Mouse (Mus musculus) myocyte (in vitro differentiated cells): ENCODE results near the gene Tmem63b.

Experiments used
- CEBPB ChIP-seq: IDR thresholded peaks from 2 replicates; pipeline ENCODE4 v1.6.1; 2011; ENCODE audit warnings: mild to moderate bottlenecking, moderate library complexity; ENCODE audit not compliant: poor library complexity, insufficient read depth, severe bottlenecking
- E2F4 ChIP-seq: IDR thresholded peaks from one replicate; pipeline ENCODE4 v1.6.1; 2011; ENCODE audit warnings: mild to moderate bottlenecking, control low read depth, moderate library complexity; ENCODE audit not compliant: insufficient read depth
- MAX ChIP-seq: IDR thresholded peaks from one replicate; pipeline ENCODE4 v1.6.1; 2011; ENCODE audit warnings: low read depth, mild to moderate bottlenecking, control low read depth
- MYOD1 ChIP-seq, 3 experiments: IDR thresholded peaks; one replicate each; pipeline ENCODE4 v1.6.1; 2011; ENCODE audit warnings: control low read depth in 2 of 3, low read depth in 2 of 3, mild to moderate bottlenecking in 2 of 3, moderate library complexity in 1 of 3; ENCODE audit not compliant: insufficient read length in 2 of 3, control insufficient read depth in 1 of 3
- MYOG ChIP-seq, 3 experiments: IDR thresholded peaks; one replicate each; pipeline ENCODE4 v1.6.1; 2011; ENCODE audit warnings: control low read depth in 2 of 3, low read depth in 2 of 3, mild to moderate bottlenecking in 2 of 3; ENCODE audit not compliant: insufficient read length in 2 of 3, control insufficient read depth in 1 of 3, insufficient read depth in 1 of 3
- POLR2A ChIP-seq: IDR thresholded peaks from one replicate; pipeline ENCODE4 v1.6.1; 2011; ENCODE audit warnings: low read depth, mild to moderate bottlenecking, control low read depth, moderate library complexity; ENCODE audit not compliant: insufficient read length
- POLR2AphosphoS2 ChIP-seq: IDR thresholded peaks from one replicate; pipeline ENCODE4 v1.6.1; 2011; ENCODE audit warnings: low read depth, control low read depth; ENCODE audit not compliant: insufficient read length
- REST ChIP-seq: IDR thresholded peaks from one replicate; pipeline ENCODE4 v1.6.1; 2011; ENCODE audit warnings: mild to moderate bottlenecking, control low read depth, moderate library complexity; ENCODE audit not compliant: insufficient read depth, insufficient read length
- SRF ChIP-seq: IDR thresholded peaks from one replicate; pipeline ENCODE4 v1.6.1; 2011; ENCODE audit warnings: low read depth; ENCODE audit not compliant: control insufficient read depth, insufficient read length
- TCF12 ChIP-seq: IDR thresholded peaks from one replicate; pipeline ENCODE4 v1.6.1; 2011; ENCODE audit warnings: mild to moderate bottlenecking, control low read depth; ENCODE audit not compliant: poor library complexity, insufficient read depth, severe bottlenecking
- TCF3 ChIP-seq: IDR thresholded peaks from one replicate; pipeline ENCODE4 v1.6.1; 2011; ENCODE audit warnings: low read depth, control low read depth; ENCODE audit not compliant: insufficient read length
- USF1 ChIP-seq: IDR thresholded peaks from one replicate; pipeline ENCODE4 v1.6.1; 2011; ENCODE audit warnings: low read depth, mild to moderate bottlenecking, control low read depth, moderate library complexity

GRCm38 (mm10) chr17:45723732-45724573 is 37.2 kb upstream of the Tmem63b start:
- TF ChIP-seq POLR2AphosphoS2 (no peak), POLR2A (no peak), MAX (no peak), TCF12 (no peak), E2F4 (no peak), USF1 (no peak), MYOG (IDR thresholded peaks at IDR 0.05; ENCODE audit: control insufficient read depth in 1 of 3, insufficient read depth in 1 of 3, insufficient read length in 2 of 3, low read depth in 2 of 3) (no peak), SRF (no peak), CEBPB (no peak), MYOD1 (IDR thresholded peaks at IDR 0.05; ENCODE audit: control insufficient read depth in 1 of 3, insufficient read length in 2 of 3, low read depth in 2 of 3) (no peak), REST (no peak), TCF3 (no peak)
